Mouse (Mus musculus) testis, postnatal 14 days (tissue): ENCODE data around the gene Fgf7.

Source experiments
- DNase-seq: peaks from one replicate; pipeline ENCODE4 v3.0.0; 2021; ENCODE audit warnings: low spot score

The Fgf7 gene

DNA sequence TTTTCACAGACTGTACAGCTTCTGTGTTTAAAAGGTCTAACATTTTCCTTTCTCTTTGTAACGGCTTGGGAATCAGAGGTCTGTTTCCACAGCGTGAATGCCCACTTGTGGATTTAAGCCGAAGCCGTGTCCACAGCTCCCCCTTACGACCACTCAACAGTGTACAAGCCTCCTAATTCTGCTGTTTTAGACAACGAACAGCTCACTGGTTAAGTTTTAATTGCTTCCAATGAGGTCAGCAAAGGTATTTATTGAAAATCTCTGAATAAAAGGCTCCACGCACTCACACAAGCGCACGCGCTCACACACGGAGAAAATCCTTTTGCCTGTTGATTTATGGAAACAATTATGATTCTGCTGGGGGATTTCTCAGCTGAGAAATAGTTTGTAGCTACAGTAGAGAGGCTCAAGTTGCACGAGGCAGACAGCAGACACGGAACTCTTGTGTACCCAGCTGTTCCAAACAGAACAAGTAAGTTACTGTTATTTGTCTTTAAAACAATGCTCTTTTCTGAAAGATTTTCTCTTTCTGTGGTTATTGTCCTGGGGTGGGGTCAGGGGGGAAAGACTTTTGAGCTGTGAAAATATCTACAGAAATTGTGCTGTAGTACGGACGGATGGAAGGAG, at the start of gene Fgf7:
Gene Fgf7 (plus strand): TSS at position 280 of the 627 bp plus-strand sequence.
- no peak for DNase-seq

DNA sequence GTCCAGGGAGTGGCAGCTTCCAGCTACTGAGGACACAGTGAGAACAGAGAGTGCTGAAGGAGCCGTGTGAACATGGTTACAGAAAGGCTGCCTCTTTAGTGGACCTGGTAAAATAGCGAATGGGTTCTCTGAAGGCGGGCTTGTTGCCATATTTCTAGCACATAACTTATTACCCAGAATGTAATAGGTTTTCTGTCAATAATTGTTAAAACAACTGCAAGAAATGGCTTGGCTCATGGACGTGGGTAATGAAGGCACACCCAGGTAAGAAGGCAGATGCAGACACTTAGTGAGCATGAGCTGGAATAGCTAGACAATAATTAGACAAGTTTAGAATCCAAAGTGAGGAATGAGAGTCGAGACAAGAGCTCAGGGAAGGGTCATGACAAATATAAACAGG, 32.2 kb upstream of the Fgf7 start:
- DNase-seq = no peak

DNA sequence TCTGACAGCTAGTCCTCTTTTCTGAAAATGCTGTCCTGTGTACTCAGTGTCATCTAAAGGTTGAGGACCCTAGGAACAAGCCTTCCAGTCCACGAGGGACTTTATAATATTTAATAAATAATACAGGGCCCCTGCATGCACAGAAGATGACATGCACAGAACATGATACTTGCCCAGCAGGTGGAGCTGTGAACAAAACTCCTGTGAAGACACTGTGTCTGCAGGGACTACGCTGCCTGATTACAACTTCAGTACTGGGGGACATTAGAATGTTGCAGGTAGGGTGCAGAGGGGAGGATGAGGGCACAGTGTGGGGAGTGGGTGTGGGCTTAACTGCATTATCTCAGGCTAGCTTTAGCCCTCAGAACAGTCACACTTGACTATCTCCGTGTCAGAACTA, 28.4 kb upstream of the Fgf7 start:
- DNase-seq = no peak

DNA sequence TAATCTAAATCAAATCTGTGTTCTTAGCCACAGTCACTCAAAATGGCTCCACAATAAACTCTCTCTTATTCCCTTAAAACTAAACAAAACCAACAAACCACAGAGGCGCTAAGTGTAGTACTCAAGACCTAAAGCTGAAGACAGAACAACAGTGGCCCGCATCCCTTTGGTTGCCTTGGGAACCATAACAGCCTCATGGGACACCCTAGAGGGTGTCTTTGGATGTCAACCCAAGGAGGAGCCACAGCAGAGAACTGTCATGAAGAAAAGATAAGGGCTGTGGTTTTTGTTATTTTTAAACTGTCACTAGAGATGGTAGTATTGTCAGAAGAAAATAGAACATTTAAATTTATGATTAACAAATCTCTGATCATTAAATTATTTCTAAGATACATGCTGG, 27.7 kb upstream of the Fgf7 start:
- DNase-seq = no peak

DNA sequence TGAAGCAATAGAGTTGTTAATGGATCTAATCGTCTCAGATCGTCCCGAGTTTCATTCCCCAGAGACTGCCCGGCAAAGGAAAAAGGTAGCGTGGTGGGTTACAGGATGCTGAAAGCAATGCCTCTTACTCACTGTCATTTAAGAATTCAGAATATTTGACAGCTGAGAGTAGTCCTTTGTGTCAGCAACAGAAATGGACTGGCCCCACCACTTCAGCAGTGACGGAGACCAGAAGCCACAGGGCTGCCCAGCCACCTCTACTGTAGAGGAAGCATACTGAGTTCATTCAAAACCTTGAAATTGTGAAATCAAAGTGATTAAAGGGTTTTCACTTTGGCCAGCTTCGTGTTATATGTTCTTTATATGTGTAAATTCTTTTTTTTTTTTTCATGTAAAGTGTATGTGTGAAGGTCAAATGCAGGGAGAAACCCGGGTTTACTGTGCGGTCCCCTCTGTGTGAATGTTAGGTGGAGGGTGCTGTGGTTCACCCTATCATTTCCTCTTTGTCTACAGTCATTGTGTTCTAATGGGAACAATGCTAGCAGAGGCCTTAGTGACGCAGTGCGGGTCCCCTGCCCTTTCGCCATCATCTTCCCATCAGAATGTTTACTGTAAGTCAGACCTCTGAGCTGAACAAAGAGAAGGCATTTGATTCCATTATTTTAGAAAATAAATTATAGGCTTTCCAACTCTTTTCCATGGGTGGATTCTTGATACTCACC, 19.3 kb upstream of the Fgf7 start:
- no peak for DNase-seq

DNA sequence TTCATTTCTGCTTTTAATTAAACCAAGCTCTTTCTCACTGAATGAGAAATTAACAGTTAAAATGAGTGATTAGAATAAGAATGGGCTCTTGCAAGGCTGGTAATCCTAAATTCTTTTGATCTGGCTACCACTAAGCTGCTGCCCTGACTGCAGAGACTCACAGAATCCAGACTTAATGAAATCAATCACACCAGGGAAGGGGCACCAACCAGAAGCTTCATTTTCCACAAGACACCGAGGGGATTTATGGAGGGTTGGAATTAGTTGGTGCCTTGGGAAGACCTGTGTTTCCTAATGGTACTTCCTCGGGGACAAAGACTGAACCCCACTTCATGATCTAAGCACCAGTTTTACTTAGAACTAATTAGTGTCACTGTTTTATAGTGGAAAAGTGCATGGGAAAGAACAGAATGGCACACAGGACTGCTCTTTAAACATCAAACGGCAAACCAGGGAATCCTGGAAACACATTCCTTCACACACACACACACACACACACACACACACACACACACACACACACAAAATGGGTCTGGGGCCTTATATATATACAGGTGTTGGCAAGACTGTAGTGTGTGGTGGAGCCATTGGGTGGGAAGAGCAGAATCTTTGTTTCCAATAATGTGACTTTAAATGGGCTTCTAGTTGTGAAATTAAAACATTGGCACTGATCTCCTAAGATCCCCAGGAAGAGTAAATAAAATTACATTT, 18.5 kb upstream of the Fgf7 start:
- no peak for DNase-seq

DNA sequence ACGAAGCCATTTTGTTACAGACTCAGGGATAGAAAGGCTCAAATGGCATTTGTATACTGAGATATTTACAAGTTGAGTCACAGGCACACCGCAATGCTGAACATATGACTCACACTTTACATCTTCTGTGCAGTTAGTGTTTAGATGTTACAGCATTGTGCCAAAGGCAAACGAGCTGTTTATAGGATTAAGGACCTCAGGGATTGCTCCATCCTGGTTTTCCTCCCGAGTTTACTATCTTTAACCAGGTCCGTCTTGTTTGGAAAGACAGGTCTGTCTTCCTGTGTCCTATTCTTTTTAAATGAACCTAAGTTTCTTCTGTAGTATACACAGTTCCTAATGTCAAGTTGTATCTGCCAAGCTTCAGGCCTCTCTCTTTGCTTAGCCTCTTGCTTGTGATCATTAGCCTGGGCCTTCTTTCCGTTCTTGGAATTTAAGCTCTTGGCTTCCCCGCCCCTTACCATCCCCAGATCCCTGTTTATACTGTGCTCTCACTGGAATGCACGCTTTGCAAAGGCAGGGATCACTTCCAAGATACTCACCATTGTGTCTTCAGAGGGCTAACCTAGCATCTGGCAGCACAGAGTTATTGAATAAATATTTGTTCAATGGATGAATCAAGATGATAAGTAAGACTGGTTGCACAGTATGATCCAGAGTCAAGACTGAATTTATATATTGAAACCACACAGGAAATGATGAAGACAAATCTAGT, 3.1 kb upstream of the Fgf7 start:
- DNase-seq = no peak

DNA sequence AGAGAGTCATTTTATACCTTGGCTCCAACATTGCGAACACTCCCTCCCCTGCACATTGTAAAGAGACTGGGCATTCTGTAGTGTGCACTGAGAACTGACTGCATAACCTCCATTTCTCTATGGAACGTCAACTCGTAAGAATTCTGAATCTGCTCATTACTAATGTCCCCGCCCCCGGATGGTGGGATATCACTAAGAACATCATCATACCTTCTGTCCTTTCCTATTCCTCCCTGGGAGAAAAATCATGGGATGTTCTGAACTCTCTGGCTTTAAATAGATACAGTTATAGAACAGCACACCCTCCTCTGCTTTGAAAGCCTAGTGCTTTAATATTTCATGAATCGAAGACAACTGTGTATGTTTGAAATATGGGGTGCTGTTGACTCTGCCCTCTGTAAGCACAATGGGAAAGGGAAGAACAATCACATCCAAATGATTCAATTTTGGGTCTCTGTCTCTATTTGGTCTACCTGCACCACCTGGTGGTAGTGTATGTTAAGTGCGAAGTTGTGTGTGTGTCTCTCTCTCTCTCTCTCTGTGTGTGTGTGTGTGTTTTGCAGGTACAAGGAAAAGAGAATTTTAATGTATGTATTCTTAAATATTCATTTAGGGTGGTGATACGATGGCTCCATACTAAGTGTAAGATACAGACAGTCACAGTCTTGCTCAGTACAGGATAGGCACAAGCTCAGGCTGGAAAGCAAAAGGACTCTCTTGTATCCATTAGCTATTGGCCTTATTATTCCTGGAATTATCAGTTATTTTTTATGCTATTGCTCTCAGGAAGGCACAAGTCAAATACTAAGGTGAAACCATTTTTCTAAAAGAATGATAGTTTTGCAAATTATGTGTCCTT, 1.1 kb upstream of the Fgf7 start:
- no peak for DNase-seq

DNA sequence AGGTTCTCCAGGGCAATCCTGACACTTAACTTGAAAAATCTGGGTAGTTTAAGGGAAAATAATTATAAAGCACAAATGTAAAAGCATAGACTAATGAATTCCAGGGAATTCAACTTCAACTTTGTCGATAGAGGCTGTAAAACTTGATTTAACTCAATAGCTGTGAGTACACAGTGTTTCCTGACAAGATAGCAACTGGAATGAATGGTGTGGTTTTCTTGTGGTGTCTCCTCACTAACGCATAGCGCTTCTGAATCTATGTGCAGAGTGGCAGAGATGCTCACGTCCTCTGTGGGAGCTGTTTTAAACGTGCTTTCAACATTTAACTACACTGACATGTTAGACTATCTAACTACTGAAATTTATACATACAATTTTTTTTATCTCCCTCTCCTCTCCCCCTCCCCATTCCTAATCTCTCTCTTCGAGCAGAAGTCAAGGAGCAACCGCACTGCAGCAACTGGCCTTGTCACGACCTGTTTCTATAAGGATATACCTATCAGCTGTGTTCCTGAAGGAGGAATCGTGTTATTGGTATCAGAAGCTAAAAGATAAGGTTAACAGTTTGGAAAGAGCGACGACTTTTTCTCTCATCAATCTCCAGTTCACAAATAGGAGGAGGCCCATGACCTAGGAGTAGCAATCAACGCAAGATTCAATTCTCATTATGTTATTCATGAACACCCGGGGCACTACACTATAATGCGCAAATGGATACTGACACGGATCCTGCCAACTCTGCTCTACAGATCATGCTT, 734 bp downstream of the Fgf7 start:
- DNase-seq = no peak

DNA sequence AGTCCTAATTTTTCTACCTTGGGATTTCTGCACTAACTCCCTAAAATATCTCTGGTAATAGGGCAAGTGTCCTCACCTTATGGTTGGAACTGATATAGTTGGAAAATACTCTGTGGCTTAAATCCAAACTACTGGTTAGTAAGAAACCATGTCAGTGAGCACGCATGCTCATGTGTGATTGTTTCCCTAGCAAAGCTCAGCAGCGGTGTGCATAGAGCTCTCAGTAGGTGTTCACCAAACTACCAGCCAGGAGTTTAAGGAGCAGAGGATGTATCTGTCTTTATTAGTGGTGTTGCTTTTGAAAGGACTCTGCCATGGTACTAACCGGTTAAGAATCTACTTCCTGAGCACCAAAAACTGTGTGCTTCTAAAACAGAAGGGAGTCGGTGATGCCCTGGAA, 1.7 kb downstream of the Fgf7 start:
- no peak for DNase-seq

DNA sequence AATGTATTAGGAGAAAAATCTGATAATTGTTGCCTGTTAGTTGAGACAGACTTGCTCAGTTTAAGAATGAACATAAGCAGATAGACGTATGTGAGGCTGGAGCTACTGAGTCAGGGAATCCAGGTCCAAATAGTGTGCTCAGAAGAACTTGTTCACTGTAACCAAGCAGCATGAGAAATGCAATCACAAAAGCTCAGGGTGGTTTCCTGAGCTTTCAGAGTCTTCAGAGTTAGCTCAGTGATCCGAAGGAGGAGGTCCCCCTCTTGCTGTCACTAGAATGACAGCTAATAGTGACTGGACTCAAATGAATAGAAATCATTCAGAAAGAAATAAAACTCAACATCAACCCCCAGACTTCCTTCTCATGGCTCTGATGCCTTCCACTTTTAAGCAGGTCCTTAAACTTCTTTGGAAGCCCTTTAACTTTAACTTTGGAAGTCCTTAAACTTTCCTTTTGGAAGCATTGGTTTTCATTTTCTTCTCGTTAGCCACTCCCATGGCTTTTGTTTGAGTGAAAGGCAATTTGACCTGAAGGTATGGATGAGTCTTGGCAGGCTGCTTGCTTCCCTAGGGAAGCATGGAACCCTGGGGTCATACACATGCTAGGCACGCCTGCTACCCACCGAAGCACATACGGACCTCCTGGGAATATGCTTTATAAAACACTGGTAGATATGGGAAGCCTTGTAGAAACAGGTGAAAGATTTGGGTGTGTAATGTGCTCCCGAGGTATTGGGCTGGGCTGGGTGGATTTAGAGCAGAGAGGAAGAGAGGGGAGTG, 4.0 kb downstream of the Fgf7 start:
- no peak for DNase-seq

DNA sequence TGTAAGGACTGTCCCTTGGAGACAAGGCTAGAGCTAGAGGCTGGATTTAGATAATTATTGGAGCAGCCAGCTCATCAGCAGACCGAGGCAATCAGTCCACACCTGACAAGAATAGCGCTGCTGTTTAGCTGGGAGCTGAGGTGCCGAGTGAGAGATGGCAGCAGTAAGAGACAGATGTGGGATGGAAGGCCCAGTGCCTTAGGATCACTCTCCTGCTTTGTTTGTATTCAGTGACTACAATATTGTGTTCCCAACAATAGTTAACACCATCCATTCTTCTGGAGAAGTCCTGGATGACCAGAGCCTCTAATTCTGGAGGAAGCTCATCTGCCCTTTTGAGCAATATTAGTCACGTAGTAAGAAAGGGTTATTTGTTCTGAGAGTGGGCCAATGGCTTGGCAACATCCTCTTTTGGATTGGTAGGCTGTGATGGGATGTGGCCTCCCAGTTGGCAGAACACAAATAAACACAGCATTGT, 5.0 kb downstream of the Fgf7 start:
- no peak for DNase-seq

DNA sequence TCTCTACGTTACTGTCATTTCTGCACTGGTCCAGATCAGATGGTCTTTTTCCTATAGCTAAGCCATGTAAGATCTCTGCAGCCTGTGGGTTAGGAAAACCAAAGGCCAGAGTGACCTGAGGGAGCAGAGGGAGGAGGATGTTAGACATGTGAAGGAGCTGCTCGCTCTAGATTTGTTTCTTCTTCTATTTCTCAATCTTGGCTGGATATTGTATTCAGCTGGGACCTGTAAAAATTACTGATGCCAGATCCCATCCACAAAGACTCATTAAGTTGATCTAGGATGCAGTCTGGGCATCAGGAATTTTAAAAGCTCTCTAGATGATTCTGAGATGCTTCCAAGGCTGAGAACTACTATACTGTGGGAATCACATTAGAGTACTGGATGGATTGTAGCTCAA, 6.2 kb downstream of the Fgf7 start:
- no peak for DNase-seq

DNA sequence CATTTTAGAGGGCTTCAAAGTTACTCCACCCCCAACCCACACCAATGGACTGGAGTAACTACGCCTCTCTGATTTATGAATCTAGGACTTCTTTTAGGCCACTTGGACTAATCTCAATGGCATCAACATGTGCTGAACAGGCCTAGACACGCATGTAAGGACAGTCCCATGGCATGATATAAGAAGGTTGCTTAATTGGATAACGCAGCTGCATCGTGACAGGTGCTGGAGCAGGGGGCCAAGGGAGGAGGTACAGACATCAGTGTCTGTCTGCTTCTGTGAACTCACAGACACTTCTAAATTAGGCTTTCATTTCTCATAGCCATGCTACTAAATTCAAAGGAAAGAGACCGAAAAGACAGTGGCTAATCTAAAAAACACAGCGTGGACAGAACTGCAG, 6.8 kb downstream of the Fgf7 start:
- DNase-seq = no peak

DNA sequence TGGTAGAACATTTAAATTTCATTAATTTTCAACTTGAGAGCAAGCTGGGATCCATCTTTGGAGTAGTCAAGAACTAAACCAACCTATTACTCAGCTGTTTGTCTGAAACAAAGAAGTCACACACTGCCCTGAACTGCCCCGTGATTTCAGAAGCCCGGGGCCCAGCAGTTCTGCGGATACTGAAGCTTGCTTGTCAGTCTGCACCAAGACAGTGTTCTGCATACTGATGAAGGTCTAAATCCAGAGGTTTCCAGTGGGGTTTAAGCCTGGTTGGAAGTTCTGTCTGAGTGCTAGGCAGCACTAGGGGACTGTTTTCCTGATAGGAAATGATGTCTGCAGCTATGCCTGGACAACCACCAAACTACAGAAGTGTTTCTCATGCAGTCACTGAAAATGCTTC, 8.2 kb downstream of the Fgf7 start:
- no peak for DNase-seq

DNA sequence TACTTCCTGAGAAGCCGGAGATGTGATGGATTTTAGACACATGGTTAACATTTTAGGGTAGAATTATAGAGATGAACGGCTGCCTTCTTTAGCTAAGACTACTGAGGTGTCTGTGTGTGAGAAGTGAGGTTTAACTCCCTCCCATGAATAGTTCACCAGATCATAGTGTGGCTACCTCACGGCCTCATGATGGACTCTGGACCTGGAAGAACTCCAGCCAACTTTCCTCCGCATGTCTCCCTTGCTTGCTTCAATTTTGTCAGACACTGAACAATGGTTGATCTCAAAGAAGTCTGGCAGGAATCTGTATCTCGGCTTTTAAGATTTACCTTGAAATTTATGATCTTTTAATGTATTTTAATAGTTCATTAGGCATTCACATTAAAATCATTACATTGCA, 11.2 kb downstream of the Fgf7 start:
- no peak for DNase-seq

DNA sequence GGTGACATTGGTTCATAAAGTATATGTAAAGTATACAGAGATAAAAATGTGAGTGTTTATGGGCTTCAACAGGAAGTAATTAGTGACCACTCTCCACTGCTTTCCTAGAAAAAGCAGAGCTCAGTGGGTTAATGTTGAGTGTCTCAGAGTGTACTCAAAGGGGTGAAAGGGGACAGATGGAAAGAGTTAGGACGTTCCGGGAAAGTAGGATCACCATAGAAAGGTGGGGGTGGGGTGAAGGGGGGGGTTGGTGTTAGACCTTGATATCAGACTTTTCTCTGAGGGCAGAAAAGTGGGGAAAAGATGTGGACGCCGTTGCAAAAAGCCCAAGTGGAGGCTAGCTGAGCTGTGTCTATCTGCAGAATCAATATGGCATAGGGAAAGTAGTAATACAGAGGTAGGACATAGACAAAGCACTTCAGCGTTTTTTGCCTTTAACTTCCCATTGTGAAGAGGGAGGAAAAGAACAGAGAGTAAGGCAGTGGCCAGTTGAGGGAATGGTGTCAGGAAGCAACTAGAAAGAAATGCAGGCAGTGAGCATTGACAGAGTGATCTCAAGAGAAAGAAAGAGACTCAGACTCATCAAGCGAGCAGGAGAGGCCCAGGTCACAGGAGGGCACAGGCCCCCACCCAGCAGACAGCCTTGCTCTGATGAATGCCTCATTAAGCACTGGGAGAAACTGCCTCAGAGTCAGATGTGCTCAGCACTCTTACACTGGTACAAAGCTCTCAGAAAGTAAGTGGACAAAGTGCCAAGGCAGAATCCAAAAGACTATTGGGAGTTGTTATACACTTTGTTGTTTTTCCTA, 18.5 kb downstream of the Fgf7 start:
- no peak for DNase-seq

DNA sequence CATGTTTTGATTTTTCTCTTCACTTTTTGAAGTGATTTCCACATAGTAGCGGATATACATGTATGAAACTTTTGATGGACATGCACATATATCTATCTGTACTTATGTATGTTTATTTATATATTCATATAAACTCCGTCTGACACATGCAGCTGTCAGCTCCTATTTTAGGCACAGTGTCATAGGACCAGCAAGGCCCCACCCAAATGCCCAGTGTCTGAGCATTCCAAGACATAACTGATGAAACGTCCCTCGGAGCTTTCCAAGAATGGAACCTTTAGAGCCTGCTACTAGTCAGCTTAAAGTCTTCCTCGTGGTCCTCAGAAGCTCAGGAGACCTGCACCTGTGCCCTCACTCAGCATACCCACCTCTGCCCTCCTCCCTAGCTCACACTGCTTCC, 19.2 kb downstream of the Fgf7 start:
- no peak for DNase-seq

DNA sequence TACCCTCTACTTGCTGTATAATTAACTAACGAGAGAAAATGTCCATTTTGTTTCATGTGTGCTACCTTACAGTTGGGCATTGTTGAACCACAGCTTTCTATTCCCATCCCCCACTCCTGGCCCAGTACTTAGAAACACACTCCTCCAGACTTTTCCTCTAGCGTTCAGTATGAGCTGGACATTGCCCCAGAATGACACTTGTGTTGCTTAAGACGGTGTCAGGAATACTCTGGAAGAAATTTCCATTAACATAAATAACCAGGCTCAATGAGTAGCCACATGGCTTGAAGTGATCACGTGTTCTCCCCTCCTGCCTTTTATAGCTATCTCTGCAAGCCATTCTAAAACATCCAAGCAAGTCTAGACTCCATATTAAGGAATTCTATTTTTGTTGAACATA, 26.1 kb downstream of the Fgf7 start:
- DNase-seq = no peak
